Mouse (Mus musculus) adrenal gland, adult 18-20 months (tissue): Measurements from ENCODE around the gene Etl4. TPM values are rescaled to one million over a fixed set of nuclear protein-coding genes. Genes with fewer than 3 reads are reported as not detected.

ENCODE experiments used
- DNase-seq, 2 experiments: peaks; one replicate each; pipeline ENCODE4 v3.0.0; 2021 to 2022; ENCODE audit warnings: low spot score in 2 of 2
- total RNA-seq, 2 experiments: library from RNA; stranded (reverse); gene quantifications; 1 replicate in 1 of 2; 2 replicates in 1 of 2; pipeline ENCODE4 v1.2.3; 2021

Etl4 gene
- total RNA-seq, 2 experiments from 2014 or later = 19.7 to 21.2 TPM

DNA sequence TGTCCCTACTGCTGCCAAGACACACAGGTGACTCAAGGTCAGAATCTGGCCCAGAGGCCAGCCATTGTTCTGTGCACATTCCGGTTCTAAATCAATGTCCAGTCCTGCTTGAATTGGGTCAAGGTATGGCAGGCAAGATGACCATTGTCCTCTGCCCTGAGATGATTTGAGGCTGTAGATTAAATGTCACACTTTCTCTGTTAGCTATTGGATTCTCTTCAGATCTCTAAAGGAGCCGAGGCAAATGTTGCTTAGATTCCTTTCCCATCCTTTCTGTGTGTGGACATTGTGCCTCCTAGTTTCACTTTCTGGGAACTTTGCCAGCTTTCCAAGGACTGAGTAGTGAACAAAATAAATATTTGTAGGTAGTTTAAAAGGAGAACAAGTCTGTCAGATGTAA lies 608.9 kb downstream of the Etl4 start:
- DNase-seq = no peak

DNA sequence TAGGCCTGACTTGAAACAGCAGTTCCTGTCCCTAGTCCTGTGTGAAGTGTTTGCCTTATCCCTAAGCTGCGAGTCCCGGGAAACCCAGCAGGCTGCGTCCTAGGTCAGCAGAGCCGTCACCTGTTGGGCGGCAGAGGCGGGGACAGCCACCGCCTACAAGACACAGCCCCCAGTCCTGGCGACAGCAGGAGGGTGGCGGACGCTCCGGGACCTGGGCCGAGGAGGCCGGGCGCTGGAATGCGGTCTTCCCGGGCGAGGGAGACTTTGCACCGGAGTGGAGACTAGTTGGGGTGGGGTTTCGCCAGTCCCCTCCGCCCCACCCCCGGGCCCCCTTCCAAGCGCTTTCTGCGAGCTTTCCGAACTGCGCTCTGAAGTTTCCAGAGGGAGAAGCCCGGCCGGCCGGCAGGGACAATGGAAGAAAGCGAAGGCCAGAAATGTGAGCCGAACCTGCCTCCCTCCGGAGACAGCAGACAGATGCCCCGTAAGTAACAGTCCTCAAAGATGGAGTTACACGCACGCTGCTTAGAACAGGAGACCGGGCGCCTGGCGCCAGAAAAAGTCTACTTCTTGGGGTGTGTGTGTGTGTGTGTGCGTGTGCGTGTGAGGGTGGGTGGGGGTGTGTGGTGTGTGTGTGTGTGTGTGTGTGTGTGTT lies 610.0 kb downstream of the Etl4 start:
- peak; percentile 46 to 49 for DNase-seq

DNA sequence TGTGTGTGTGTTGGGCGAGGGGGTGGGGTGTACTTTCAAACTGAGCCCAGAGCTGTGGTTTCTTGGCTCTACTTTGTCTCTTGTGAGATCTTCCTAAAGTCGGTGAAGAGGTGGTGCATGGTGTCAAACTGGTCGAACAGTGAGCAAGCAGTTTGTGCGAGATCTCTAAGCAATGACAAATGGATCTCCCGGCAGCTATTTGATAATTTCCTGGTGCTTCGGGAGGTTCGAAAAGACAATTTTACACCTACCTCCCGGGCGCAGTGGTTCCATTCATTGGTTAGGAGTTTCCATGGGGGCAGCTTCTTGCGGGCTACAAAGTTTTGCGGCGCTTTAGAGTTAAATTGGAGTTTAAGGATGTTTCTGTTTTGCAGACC lies 610.5 kb downstream of the Etl4 start:
- DNase-seq = peak in 1 of 2 experiments; percentile 14

DNA sequence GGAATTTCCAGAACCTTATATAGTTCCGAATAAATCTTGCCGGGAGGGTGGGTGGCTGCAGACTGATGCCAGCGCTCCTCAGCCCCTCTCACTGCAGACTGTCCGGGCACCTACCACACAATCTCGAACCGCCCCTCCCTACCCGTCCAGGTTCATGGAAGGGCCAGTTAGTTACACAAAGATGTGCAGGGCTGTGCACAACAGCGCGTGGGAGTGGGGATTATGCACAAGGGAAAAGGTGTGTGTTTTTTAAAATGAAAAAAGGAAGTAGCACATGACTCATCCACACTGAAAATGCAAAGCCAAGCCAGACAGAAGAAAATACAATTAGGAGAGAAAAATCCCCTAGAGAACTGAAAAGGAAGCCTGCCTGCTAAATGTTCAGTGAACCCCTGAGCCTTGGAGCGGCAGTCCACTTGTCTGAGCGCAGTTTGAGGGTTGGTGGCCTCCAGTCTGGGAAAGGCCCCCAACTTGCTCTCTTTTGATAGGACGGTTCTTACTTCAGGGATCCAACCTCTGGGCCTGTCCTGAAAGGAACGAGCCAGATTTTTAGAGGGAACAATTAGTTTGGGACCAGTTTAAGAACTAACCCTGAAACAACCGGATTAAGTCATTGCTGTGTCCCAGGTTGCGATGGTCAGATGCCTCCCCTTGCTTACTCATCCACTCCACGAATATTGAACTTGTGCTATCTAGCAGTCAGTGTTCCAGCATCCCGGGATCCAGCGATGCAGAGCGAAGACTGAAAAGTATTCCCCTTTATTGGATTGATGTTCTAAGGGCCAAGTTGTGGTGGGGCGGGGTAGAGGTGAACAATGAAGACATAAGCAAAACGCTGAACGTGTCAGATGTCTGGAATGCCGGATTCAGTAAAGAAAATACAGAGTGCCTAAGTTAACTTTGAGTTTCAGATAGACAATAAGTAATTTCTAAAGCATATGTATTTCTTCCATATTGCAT lies 611.3 kb downstream of the Etl4 start:
- peak in 1 of 2 experiments; percentile 19 for DNase-seq

DNA sequence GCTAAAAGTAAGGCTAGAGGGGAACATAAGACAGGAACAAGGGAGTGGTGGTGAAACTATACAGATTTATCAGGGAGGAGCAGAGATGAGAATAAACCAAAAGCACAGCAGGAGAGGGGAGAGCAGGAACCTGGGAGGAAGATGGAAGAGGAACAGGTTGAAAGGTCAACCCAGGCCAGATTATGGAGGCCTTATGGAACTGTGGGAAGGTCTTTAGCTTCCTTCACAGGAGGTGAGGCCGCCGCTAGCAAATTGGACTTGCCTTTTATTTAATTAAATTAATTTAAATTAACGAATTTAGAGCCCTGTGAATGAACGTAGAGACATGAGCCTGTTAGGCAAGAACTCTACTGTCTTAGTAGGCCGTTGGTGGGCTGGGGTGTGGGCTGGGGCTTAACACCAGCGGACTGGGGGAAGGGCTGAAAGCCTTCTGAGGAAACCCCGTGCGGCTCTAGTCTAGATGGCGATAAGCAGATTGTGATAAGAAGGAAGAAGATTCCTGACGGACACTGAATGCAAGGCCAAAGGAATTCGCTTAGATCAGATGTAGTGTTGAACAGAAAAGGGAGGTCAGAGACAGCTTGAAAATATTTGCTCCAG lies 612.2 kb downstream of the Etl4 start:
- DNase-seq = no peak

DNA sequence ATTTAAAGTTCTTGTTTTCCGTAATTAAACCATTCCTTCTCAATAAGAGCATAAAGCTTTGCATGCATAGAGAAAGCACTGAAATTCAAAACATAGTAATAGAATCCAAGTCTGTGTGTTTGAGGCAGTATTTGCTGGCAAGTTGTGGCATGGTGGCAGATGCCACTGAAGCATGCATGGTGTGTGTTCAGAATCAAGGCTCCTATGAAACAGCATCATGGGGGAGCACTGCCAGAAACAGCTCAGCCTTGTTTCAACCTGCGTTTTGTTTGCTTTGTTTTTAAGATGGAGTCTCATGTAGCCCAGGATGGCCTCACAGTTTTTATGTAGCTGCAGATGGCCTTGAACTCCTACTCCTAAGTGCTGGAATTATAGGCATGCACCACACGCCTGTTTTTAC lies 614.1 kb downstream of the Etl4 start:
- DNase-seq = no peak

DNA sequence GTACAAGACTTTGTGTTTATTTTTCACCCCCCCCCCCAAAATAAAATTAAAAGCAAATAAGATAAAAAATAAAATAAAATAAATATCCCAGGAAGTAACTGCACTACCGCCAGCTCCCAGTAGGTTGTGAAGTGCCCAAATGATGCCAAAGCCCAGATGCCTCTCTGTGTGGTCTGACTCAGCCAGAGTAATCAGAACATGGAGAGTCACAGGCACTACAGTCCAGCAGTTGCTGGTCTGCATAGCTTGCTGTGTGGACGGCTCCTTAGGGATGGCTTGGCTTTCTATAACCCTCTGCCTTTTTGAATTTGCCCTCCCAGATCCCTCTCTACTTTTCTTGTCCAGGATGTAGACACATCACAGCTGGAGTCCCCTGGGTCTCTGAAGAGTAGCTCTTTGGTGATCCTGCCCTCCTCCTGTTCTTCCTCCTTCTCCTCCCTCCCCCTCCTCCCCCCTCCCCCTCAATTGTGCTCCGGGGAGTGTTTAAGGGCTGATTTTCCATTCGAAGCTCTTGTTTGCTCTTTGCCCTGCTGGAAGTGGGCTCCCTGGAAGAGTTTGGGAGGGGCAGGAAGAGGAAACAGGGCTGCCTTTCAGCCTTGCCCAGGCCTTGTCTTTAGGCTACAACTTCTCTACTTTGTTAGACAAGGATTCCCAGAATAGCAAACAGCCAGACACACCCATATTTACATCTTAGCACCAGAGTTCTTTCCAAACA lies 616.5 kb downstream of the Etl4 start:
- DNase-seq = no peak

DNA sequence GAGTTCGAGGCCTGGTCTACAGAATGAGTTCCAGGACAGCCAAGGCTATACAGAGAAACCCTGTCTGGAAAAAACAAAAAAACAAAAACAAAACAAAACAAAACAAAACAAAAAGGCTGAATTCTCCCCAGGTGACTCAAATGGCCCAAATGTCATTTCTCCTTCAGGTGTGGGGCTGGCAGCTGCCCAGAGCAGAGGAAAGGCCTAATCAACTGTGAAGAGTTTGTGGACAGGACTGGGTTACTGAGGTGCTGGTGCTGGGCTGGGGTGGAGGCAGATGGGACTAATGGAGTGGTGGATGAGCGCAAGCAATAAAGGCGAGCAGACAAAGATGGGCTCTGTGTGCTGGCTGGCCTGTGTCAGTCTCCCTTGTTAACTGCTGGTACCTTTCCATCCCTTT lies 617.3 kb downstream of the Etl4 start:
- no peak for DNase-seq

DNA sequence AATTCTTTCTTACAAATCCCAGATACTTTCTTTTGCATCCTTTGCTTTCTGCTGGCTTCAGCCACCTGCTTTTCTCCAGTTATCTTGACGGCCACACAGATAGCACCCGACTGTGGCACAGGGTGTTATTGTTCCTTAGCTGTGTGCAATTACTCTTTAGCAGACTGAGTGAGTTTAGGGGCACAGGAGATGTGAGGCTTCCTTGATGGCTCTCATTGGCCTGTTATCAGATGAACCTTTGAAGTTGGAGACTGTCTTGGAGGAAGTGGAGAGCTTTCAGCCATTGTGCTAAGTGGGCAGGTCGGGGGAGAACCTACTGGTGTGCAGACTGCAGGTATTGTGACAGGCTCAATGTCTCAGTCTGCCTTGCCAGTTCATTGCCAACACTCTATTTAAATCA lies 623.0 kb downstream of the Etl4 start:
- DNase-seq = no peak

DNA sequence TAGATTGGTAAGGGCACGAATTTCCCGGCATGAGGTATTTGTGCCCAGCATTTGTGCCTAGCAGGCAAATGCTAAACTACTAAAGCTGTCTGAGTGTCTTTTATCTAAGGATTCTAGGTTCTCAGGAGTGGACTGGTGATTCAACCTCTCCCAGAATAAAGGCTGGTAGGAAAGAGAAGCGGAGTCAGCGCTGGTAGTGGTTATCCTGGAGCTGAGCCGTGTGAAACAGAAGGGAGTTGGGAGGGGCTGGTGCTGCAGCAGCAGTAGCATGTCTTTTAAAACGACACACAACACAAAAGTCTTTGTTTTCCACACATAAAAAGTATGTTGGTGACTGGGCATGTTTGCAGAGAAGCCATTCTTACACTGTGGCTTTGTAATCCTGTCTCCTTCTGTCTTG lies 628.2 kb downstream of the Etl4 start:
- DNase-seq = no peak

DNA sequence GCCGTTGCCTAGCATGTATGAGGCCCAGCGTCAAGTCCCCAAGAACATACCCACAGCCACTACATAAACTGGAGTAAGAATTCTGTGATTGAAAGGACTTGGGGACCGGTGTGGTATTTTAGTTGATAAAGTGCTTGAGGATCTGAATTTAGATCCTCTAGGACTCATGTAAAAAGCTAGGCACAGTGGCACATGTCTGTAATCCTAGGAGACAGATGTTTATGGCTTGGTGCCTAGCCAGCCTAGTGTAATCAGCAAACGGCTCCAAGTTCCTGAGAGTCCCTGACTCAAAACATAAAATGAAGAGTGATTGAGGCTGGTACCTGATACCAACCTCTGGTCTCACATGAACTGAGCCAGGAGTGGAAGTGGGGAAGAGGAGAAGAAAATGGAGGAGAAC lies 629.3 kb downstream of the Etl4 start:
- no peak for DNase-seq

DNA sequence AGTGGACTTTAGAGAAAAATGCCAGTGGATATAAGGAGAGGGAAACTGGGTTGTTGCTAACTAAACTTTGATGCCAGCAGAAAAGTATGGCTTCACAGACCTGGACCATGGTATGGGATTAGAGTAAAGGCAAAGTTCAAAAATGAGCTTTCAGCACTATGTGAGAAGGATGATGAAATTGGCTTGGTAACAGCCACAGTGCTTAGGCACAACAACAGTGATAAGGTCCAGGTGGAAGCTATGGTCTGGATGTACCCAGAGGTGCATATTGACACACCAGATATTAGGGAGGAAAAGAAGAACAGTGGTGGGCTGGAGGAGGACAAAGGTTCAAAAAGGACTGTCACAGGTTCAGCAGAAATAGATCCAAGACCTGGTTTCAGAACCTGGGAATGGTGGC lies 631.7 kb downstream of the Etl4 start:
- no peak for DNase-seq

DNA sequence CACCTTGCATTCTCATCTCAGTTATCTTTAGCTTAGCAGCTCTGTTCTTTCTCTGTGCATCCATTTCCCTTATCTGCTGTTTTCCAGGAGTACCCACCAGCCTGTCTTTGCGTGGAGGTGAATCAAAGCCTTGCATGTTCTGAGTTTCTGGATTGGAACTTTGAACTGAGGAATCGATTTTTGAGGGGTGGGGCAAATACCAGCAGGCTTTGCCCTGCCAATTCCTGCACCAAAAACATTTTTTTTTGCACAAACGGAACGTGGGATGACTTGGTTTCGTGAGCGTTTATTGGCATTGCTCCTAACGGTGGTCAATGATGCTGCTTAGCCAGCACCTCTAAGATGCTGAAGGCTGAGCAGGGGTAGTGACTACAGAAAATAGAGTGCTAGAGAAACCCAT lies 632.7 kb downstream of the Etl4 start:
- no peak for DNase-seq

DNA sequence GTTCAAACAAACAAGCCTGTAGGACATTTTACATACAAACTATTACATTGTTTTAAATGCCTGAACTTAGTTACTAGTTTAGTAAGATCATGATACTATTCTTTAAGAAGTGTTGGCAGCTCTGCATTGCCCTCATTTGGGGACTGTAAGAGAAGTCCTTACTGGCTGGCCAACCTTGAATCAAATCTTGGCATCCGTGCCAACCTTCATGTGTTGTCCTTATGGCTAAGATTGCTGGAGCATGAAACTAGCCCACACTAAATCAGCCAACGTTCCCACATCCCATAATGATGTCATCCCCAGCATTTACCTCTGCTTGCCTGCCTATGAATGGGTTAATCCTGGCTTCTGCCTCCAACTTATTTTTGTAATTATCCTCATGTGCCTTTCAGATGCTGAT lies 636.0 kb downstream of the Etl4 start:
- no peak for DNase-seq

DNA sequence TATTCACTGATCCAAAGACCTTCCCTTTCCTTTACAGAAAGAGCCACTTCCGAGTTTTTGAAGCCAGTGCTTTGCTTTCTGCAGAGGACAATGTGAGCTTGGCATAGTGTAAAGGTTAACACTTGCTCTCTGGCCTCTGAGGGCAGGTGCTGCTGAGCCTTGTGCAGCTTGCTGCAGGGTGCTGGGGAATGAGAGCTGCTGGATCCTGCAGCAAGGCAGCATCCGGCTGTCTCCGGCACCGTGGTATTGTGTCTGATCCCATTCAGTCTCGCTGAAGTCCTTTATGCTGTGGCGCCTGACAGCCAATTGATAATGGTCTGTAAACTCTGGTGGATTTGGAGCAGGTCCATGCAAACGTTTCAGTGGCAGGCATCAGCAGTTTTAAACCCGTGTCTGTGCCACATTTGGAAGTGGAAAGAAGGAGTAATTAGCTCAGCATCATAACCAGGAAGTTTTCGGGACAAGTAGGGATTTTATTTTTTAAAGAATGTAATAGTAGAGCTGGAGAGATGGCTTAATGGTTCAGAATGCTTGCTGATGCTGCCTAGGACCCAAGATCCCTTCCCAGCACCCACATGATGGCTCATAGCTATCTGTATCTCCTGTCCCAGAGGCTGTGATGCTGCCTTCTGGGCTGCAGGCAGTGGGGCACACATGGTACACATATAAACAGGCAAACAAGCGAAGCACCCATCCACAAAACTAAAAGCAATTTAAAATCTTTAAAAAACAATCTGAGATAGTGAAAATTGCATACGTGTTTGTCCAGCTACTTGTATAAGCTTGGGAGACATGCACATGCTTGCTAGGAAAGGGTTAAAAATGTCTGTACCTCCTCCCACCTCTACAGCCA lies 637.1 kb downstream of the Etl4 start:
- no peak for DNase-seq

DNA sequence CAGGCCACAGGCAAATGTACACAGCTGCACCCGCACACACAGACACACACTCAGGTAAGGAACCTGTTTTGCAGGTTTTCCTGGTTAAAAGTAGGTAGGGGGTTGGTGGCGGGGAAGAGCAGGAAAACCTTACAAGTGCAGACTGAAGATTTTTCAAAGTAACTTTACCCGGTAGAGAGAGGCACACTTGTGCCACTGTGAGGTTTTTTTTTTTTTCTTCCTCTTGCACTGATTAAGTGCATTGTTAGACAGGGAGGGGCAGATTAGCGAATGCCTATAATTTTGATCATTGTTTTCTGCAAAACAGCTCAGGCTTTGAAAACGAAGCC lies 637.7 kb downstream of the Etl4 start:
- no peak for DNase-seq

DNA sequence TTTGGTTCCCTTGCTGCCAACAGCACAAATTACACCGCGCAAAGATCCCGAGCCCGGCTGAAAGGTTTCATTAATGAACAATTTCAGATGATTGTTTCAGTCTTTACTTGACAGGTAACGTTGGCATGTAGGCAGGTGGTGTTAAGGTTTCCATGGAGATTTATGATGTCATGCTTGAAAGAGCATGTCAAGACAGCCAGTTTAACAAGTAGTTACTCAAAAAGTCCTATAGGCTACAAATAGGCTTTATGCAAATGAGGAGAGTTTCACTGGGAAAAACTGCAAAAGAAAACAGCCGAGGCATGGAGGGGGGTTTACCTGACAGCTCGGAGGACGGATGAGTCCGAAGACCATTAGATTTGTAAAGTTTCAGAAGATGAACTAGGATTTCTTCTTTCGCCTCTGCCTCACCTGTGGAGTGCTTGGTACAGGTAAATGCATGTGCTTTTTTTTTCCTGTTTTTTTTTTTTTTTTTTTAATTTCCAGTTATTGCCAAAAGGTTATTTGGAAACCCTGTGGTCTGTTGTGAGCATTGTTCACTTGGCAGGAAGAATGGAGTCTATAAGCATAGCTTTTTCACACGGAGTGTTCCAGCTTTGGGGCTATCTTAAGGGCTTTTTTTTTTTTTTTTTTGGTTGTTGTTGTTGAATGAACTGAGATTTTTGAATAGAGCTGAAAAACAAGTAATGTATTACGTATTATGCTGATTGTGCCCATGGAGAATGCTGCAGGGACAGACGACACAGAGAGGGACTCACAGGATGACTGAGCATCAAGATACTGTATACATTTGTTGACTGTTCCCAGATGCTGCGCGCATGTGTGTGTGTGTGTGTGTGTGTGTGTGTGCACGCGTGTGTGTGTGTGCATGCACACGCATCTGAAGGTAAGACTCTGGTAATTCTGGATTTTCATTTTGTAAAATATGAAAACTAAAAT lies 638.4 kb downstream of the Etl4 start:
- no peak for DNase-seq

DNA sequence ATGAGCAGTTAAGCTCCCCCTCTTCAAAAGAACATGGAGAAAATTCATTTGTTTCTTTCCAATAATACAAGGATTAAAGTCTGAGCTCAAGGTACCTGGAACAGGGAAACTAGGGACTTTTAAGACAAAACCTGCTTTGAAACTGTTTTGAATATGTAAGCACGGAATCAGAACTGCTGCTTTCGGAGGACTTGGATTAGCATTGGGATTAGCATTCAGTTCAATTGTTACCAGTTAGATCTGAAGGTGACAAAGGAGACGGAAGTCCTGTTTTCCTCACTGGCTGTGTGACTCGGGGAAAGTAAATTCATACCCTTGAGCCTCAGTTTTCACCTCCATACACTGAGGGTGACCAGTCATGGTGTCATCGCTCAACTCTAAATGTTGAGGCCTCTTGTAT lies 639.5 kb downstream of the Etl4 start:
- DNase-seq = no peak

DNA sequence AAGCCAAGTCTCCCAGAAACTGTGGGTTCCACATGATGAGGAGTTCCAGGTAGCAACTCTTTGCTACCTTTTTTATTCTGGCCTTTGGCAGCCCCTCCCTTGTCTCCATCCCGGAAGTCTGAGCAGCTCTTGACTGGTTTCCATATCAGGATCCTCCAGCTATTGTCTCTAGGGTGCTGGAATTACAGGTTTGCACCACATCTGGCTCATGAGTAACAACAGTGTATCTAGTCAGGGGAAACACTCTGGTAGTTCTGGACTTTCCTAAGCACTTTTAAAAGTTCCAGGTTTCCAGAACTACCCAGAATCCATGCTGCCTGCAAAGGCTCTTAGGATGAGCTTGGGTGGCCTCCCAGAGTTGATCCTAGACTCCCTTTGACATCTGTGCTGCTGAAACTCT lies 640.4 kb downstream of the Etl4 start:
- DNase-seq = no peak

DNA sequence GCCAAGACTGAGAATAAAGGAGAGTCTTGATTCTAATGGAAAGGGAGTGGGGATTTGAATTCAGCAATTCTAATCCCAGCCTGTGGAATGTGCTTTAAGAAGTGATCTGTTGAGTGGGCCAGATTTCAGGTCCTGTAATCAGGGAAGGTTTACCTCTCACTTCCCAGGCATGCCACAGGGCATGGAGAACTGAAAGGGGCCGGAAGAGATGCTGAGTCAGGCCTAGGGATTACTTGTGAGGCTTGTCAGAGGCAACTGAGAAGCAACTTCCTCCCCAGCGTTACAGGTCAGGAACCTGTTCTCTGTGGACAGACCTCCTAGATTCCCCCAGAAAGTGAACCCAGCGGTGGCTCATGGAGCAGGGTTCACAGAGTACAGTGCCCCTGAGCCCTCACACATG lies 646.1 kb downstream of the Etl4 start:
- DNase-seq = no peak
